Mouse (Mus musculus) testis, postnatal 14 days (tissue): ENCODE data around the gene Rbm28.
"Not testable (repeated sequence)": the region's sequence is repeated elsewhere in the genome, so short reads cannot be mapped to it uniquely, and the experiment has no call there.

Source experiments
- DNase-seq: peaks from one replicate; pipeline ENCODE4 v3.0.0; 2021; ENCODE audit warnings: low spot score

Gene Rbm28

GRCm38 (mm10) chr6:29193961-29194750, 29.4 kb upstream of the Rbm28 start:
- DNase-seq, result no peak

DNA sequence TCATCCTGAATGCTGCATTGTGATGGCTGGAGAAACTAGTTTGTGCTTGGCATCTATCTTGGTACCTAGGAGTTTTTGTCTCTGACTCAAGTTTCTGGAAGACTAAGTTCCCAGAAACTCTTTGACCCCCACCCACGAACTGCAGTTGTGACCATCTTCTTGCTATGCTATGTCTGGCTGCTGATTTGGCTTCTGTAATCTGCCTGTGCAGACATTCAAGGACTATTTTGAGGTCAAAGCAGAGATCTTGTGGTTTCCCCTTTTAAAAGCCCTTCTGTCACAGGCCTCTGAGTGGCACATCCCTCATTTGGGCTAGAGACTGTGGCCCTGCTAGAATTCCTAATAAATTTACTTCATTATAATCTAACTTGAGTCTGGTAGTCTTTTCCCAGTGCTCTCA, 23.1 kb upstream of the Rbm28 start:
- no peak for DNase-seq

GRCm38 (mm10) chr6:29179843-29180242, 15.0 kb upstream of the Rbm28 start:
- no peak for DNase-seq

DNA sequence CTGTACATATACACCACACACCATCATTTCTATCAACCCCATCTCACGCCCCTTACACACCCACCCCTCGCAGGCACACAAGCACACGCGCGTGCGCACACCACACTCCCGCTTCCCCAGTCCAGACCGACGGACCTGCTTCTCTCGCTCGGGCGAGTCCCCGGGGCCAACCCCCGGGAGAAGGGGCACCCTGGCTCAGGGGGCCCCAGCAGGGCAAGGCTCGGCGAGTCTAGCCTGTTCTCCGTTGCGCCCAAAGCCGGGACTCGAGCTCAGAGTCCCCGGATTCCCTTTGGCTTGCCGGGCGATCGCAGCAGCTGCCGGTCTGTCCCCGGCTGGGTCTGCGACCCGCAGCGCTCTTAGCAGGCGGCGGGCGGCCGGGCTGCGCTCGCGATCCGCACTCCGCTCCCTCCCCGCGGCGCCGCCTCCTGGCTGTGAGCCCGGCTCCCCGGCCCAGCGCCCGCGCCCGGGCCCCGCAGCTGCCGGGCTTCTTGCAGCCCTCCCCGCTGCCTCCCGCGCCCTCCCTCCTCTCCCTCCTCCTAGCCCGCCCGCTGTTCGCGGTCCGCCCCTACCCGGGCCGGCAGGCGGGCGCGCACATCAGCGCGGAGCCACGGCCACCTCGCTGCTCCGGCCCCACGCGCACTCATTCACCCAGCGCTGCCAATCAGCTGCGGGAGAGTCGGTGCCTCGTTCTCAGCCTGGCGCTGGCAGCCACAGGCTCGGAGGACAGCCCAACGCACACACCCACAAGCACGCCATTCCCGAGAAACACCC, 14.3 kb upstream of the Rbm28 start, which contains the start of gene Prrt4:
Gene Prrt4, minus strand, starts transcription at position 697 of the 771 bp plus-strand sequence.
- DNase-seq, result no peak

GRCm38 (mm10) chr6:29177901-29178879, 13.4 kb upstream of the Rbm28 start:
- no peak for DNase-seq

DNA sequence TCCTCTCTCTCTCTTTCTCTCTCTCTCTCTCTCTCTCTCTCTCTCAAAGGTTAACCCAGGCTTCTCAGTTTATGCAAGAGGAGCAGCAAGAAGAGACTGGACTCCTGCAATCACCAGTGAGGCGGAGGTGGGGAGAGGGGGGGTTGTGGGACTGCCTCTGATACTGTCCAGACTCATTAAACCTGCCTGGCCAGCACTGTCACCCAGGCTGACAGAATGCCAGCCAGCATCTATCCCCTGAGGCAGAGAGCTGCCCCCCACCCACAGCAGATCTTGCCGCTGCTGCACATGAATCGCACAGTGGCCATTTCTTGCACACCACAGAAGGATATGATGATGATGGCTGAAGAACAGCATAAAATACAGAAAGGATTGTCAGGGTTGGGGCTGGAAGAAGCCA, 10.3 kb upstream of the Rbm28 start:
- DNase-seq, result no peak

- no peak for DNase-seq
These were observed 9.6 kb upstream of the Rbm28 start for GRCm38 (mm10) chr6:29174368-29174767.

- peak; percentile 67 for DNase-seq
These were observed 6.2 kb upstream of the Rbm28 start for GRCm38 (mm10) chr6:29170952-29171388.

DNA sequence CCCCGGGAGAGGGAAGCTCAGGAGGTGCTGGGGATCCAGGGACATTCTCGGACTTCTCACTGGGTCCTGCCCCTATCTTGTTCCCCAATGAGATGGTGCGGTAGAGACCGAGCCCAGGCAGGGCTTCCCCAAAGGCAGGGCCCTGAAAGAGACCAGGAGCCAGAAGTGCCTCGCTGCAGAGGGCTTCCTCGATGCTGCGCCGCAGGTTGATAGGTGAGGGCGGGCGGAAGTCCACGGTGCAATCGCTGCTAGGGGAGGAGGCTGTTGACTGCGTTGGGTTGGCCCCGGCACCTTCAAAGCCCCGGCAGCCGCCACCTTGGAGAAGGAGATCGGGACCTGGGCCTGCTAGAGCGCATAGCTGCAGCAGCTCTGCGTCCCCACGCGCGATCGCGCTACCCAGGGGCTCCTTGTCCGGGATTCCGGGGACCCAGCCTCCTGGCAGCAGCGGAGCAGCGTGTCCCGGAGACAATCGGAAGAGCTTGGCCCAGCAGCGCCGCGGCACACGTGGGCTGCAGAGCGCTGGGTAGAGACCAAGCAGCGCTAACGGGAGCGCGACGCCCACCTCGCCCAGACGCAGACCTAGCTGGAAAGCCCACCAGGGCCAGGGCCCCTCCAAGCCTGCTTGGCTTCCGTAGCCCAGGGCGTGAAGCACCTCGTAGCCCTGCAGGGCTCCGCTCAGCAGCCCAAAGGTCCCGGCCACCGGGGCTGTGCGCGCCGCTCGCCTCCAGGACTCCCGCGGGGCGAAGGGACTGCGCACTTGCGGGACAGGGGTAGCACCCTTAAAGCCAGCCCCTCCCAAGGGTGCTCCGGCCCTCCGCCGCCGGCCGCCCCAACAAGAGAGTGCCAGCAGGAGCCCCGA, 5.5 kb upstream of the Rbm28 start:
- DNase-seq, result peak; percentile 28

DNA sequence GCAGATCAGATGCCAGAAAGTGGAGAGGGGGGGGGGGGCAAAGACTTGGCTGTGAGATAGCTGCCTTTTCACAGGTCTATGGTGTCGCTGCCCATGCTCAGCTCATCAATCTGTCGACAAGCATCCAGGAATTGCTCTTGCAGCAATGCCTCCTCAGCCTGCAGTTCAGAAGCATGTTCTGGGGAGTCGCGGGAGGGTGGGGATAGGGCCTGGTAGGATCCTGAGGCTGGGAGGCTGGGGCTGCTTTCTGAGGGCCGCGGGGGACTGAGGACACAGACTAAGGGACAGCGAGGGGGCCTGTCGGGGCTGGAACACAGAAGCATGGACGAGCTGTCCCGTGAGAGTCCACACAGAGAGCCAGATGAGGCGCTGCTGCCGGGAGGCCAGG, 4.9 kb upstream of the Rbm28 start:
- no peak for DNase-seq

DNA sequence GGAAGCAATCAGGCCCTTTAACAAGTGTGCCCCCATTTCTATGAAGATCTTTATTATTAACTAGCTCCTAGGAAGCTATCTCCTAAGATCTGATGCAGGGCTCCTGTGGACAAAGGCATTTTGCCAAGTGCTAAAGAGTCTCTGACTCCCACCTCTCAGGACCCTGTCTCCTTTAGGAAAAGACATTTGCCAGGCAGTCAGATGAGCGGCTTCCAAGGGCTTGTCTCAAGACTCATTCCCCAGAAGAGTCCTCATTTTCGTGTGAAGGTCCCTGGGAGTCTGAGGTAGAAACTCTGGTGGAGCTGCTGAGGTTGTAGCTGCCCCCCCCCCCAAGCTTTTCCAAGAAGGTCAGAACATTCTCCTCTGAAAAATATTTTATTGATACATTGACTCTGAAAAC, 4.1 kb upstream of the Rbm28 start:
- no peak for DNase-seq

DNA sequence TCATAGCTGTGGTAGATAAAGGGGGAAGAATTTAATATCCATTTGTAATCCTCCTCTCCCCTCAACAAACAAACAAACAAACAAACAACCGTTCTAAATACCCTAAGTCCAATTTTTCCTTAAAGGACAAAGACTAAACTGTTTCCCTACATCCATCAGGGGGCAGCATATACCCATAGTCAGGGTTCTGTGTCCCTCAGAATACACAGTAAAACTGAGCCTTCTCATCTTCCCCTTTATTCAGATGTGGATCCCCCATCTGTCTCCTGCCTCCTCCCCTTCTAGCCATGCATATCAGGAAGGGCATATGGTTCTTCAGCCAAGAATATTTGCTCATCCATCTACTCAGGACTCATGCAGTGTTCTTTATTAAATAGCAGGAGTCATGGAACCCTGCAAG, 1.4 kb upstream of the Rbm28 start:
- no peak for DNase-seq

- not testable (repeated sequence) for DNase-seq
These were observed 3.5 kb downstream of the Rbm28 start for GRCm38 (mm10) chr6:29161291-29161690.

DNA sequence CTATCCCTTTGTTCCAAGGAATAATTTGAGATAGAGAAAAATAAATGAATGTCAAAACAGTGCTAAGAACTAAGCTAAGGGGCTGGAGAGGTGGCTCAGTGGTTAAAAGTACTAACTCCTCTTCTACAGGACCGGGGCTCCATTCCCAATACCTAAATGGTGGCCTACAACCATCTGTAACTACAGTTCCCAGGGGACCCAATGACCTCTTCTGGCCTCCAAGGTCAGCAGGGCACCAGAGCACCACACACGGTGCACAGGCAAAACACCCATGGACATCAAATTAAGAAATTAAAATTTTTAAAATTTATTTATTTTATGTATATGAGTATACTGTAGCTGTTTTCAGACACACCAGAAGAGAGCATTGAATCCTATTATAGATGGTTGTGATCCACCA, 4.0 kb downstream of the Rbm28 start:
- DNase-seq, result no peak

- DNase-seq, result no peak
These were observed 8.5 kb downstream of the Rbm28 start for GRCm38 (mm10) chr6:29156326-29156725.

DNA sequence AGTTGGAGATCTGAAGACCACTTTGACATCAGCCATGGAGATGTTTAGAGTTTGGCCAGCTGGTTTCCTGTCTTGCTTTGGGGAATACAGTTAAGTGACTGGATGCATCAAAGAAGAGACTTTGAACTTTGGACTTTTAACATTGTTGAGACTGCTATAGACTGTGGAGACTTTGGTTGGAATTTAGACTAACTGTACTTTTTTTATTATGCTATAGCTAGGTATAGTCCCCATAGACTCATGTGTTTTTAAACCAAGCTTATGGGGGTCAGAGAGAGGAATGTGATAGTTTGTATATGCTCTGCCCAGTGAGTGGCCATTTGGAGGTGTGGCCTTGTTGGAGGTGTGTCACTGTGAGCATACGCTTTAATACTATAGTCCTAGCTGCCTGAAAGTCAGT, 14.8 kb downstream of the Rbm28 start:
- DNase-seq, result no peak

- DNase-seq, result no peak
These were observed 17.3 kb downstream of the Rbm28 start for GRCm38 (mm10) chr6:29147407-29148010.

GRCm38 (mm10) chr6:29146641-29147040, 18.2 kb downstream of the Rbm28 start:
- DNase-seq, result peak; percentile 52

GRCm38 (mm10) chr6:29145456-29146307, 19.1 kb downstream of the Rbm28 start:
- no peak for DNase-seq

DNA sequence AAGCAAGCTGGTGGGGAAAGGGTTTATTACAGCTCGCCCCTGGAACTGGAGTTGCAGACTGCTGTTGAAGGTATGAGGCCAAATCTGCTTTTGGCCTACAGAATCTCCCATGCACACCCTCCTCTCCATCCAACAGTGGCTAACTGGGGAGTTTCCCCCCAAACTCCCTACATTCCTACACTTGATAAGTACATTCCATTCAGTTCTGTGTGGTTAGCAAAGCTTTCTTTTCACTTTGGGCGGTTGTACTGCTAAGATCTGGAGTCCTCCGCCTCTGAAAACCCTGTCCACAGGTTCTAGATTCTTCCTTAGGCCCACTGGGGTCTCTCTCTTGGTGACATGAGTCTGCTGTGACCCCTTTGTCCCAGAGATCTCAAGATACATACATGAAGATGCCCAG, 19.8 kb downstream of the Rbm28 start:
- no peak for DNase-seq
